ENCODE assay signal across 20 mouse cellular contexts in the genomic region with DNA sequence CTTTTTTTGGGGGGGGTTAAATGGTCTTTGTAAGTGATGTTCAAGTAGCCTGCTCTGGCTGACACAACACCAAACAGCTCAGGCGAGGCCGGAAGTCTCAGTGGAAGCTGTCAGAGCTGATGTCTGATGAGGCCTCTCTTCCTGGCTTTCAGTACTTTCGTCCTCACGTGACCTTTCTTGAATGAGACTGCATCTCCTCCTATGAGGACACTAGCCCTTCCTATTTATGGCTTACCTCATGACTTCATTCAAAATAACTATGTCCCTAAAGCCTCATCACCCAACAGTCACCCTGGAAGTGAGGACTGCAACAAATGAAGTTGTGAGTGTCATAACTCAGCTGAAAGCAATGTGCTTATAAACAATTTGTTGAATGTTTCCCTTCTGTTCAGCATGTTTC. TPM values are rescaled to one million over a fixed set of nuclear protein-coding genes. Genes with fewer than 3 reads are reported as not detected.
DNase-seq lines count a peak whose midpoint lies in the region; ATAC-seq lines count a peak whose summit lies in the region.
"Had no signal": no experiment of that assay in that cellular context is flagged by ENCODE, and none has a peak within 500 bp of the region (broad histone marks: within the 10 kb centered on the region; RNA-seq: fewer than 3 reads in every experiment).

No protein-coding gene starts in this region.

- peak; percentile 10 to 16 for DNase-seq in heart, adult 18-20 months
- DNase-seq in heart, adult 9 months (ENCODE audit: low spot score in 2 of 2): no peak
- peak; percentile 50 for DNase-seq in 416B (ENCODE audit: low read depth)
- DNase-seq in lung, postnatal 36 days: peak; percentile 13
- DNase-seq in cerebellum, adult 18-20 months: no peak
- no peak for DNase-seq in urinary bladder, adult 2 months (ENCODE audit: low spot score)
- DNase-seq in neural tube, embryonic 10.5 days (ENCODE audit: extremely low spot score, low spot score): no peak
- DNase-seq: cerebellum, postnatal 10 days; gastrocnemius, adult 2 months; kidney, adult 18-20 months had no signal

- ATAC-seq in common myeloid progenitor, adult 5-6 weeks (replicated peaks; ENCODE audit: low read depth, poor library complexity, severe bottlenecking): peak; percentile 42; the same call in 1 of the 2 replicates
- ATAC-seq: forebrain, embryonic 16.5 days had no signal

RNA-seq across cellular contexts. Expression of gene Izumo1r, which starts 19.1 kb away (rescaled TPM):
- 1 to 10 TPM in 1 of 2 experiments, not detected in 1; 1.0 TPM for total RNA-seq in heart, adult 18-20 months (2021)
- not detected in 2 replicates for total RNA-seq in common myeloid progenitor, adult 5-6 weeks (2017)
- polyA plus RNA-seq in urinary bladder, adult 2 months (2012; rRNA removed): 0.14 and 0.15 TPM in 2 replicates
- total RNA-seq: adrenal gland, adult 8-10 months; gastrocnemius, adult 2 months; hematopoietic stem cell, adult 5-6 weeks; layer of hippocampus, postnatal 14 days; left cerebral cortex, postnatal 25 days had no signal
- polyA plus RNA-seq: forebrain, embryonic 16.5 days; heart, embryonic 13.5 days; liver, embryonic 11.5 days; neural tube, embryonic 15.5 days; stomach, postnatal 0 days had no signal

RNA-seq across cellular contexts. Expression of gene Gpr83, which starts 24.6 kb away (rescaled TPM):
- not detected for total RNA-seq in heart, adult 18-20 months (2021)
- not detected in 2 replicates for total RNA-seq in common myeloid progenitor, adult 5-6 weeks (2017)
- polyA plus RNA-seq in urinary bladder, adult 2 months (2012; rRNA removed): 0.01 TPM in 1 of 2 replicates, not detected in the other
- total RNA-seq: gastrocnemius, adult 2 months; hematopoietic stem cell, adult 5-6 weeks had no signal
- polyA plus RNA-seq: liver, embryonic 11.5 days had no signal

Comparison
In these comparisons a context has a peak if more than half of its experiments do, and no peak if none do; other contexts are left out.
1. DNase-seq: peak in heart, adult 18-20 months (2 of 2), 416B (single experiment) and lung, postnatal 36 days (single experiment); none in heart, adult 9 months (0 of 2), cerebellum, adult 18-20 months (0 of 2), urinary bladder, adult 2 months (single experiment) and neural tube, embryonic 10.5 days (single experiment).